Mouse (Mus musculus): ENCODE results near the gene Cyp2d11. TPM values are rescaled to one million over a fixed set of nuclear protein-coding genes. Genes with fewer than 3 reads are reported as not detected.

Gene Cyp2d11
- polyA plus RNA-seq, 2 experiments, result not detected

DNA sequence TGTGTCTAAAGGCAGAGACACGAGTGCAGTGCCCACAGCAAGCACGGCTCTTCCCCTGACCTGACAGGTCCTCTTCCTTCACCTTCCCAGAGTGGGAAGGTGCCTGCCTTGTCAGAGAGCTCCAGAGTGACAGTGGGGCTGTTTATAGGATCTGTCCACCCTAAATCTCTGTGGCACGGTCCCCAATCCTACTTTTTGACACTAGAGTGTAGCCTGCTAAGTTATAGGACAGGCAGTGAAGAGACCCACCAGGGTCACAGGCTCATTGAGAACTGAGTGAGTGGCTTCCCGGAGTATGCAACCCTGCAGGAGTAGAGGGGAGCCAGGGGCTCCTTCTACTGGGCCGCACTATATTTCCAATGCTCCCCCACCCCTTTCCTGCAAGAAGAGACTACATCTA lies 16.1 kb downstream of the Cyp2d11 start:
- H3K27me3 ChIP-seq (ENCODE audit: control insufficient read depth, insufficient read depth, low read length), result no peaks in the 10 kb centered on the region
- no peak for TF ChIP-seq POLR2A (IDR thresholded peaks at IDR 0.05; ENCODE audit: borderline replicate concordance, extremely low read depth, insufficient read depth, insufficient read length)
- peaks cover 6% of the 10 kb centered on the region; the same call in 1 of the 2 replicates for H3K4me1 ChIP-seq (ENCODE audit: control insufficient read depth, insufficient read depth, low read length)
- no peak for ATAC-seq (ENCODE audit: low FRiP score, low read depth)
- no peak overlapping the region for H3K4me3 ChIP-seq (replicated peaks; ENCODE audit: low read length)
- no peak overlapping the region for H3K4me2 ChIP-seq (replicated peaks; ENCODE audit: low read depth, low read length, severe bottlenecking)
- no peak for DNase-seq (ENCODE audit: low spot score)
- no peak overlapping the region for H3K9ac ChIP-seq (ENCODE audit: low read depth, low read length, severe bottlenecking)
- no peak overlapping the region for H3K27ac ChIP-seq (replicated peaks; ENCODE audit: low read depth, low read length)
- WGBS, result 86% methylated on average over 5 of the region's 5 CpGs
- no peaks in the 10 kb centered on the region for H3K36me3 ChIP-seq (ENCODE audit: control insufficient read depth, insufficient read depth, low read length)
- H3K9me3 ChIP-seq (ENCODE audit: control insufficient read depth, low read length), result no peaks in the 10 kb centered on the region

DNA sequence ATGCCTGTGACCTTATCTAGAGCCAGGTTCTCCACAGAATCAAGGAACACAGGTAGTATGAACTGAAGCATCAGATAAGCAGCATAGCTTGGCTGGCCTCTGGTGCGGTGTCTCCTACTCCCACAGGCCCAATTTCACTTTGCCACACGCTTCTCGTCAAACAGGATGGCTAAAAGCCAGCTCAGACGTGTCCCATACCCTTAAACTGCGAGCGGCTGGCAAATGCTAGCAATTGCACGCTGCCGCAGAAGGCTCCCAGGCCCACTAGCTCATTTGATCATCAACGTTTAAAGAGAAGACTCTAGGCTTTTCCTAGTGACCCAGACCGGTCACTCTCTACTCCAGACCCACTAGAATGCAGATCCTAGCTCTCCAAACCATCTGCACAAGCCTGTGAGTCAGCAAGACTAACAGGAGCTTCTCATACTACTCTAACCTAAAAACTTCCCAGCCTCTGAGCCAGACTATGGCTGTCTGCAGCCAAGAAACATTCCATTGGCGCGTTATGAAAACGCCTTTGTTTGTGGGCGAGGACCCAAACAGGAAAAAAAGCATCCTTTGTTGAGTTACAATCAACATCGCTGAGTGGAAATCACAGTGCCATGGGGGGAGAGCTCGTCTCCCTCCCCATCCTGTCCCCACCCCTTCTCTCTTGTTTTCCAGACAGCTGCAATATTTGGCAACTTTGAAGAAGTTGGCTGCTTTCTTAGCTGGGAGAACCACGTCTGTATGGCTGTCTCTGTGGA lies 17.3 kb downstream of the Cyp2d11 start:
- ATAC-seq (ENCODE audit: low FRiP score, low read depth), result no peak
- no peak for TF ChIP-seq POLR2A (IDR thresholded peaks at IDR 0.05; ENCODE audit: borderline replicate concordance, extremely low read depth, insufficient read depth, insufficient read length)
- no peak overlapping the region for H3K27ac ChIP-seq (replicated peaks; ENCODE audit: low read depth, low read length)

GRCm38 (mm10) chr15:82375855-82376254 lies 18.0 kb downstream of the Cyp2d11 start:
- no peak for ATAC-seq (ENCODE audit: low FRiP score, low read depth)
- peaks cover 6% of the 10 kb centered on the region; the same call in 1 of the 2 replicates for H3K4me1 ChIP-seq (ENCODE audit: control insufficient read depth, insufficient read depth, low read length)
- no peak overlapping the region for H3K9ac ChIP-seq (ENCODE audit: low read depth, low read length, severe bottlenecking)
- 89% methylated on average over 9 of the region's 9 CpGs for WGBS
- no peaks in the 10 kb centered on the region for H3K36me3 ChIP-seq (ENCODE audit: control insufficient read depth, insufficient read depth, low read length)
- TF ChIP-seq POLR2A (IDR thresholded peaks at IDR 0.05; ENCODE audit: borderline replicate concordance, extremely low read depth, insufficient read depth, insufficient read length), result no peak
- H3K27ac ChIP-seq (replicated peaks; ENCODE audit: low read depth, low read length), result no peak overlapping the region
- H3K4me3 ChIP-seq (replicated peaks; ENCODE audit: low read length), result no peak overlapping the region
- H3K9me3 ChIP-seq (ENCODE audit: control insufficient read depth, low read length), result no peaks in the 10 kb centered on the region
- no peaks in the 10 kb centered on the region for H3K27me3 ChIP-seq (ENCODE audit: control insufficient read depth, insufficient read depth, low read length)
- no peak overlapping the region for H3K4me2 ChIP-seq (replicated peaks; ENCODE audit: low read depth, low read length, severe bottlenecking)
- no peak for DNase-seq (ENCODE audit: low spot score)

More for the DNA sequence above, 17.3 kb downstream of the Cyp2d11 start:
- Histone ChIP-seq H3K9me3 (ENCODE audit: control insufficient read depth, low read length) (no peaks in the 10 kb centered on the region), H3K4me2 (replicated peaks; ENCODE audit: low read depth, low read length, severe bottlenecking) (no peak overlapping the region), H3K4me1 (ENCODE audit: control insufficient read depth, insufficient read depth, low read length) (peaks cover 6% of the 10 kb centered on the region; the same call in 1 of the 2 replicates), H3K36me3 (ENCODE audit: control insufficient read depth, insufficient read depth, low read length) (no peaks in the 10 kb centered on the region), H3K4me3 (replicated peaks; ENCODE audit: low read length) (no peak overlapping the region), H3K27me3 (ENCODE audit: control insufficient read depth, insufficient read depth, low read length) (no peaks in the 10 kb centered on the region), H3K9ac (ENCODE audit: low read depth, low read length, severe bottlenecking) (no peak overlapping the region)
- 67% methylated on average over 17 of the region's 17 CpGs for WGBS
- DNase-seq (ENCODE audit: low spot score), result peak; percentile 33

- Histone ChIP-seq H3K9me3 (ENCODE audit: control insufficient read depth, low read length) (no peaks in the 10 kb centered on the region), H3K4me1 (ENCODE audit: control insufficient read depth, insufficient read depth, low read length) (peaks cover 4% of the 10 kb centered on the region; the same call in 1 of the 2 replicates), H3K27me3 (ENCODE audit: control insufficient read depth, insufficient read depth, low read length) (no peaks in the 10 kb centered on the region), H3K9ac (ENCODE audit: low read depth, low read length, severe bottlenecking) (no peak overlapping the region), H3K36me3 (ENCODE audit: control insufficient read depth, insufficient read depth, low read length) (no peaks in the 10 kb centered on the region), H3K27ac (replicated peaks; ENCODE audit: low read depth, low read length) (no peak overlapping the region), H3K4me3 (replicated peaks; ENCODE audit: low read length) (no peak overlapping the region), H3K4me2 (replicated peaks; ENCODE audit: low read depth, low read length, severe bottlenecking) (no peak overlapping the region)
- DNase-seq (ENCODE audit: low spot score) (no peak), ATAC-seq (ENCODE audit: low FRiP score, low read depth) (no peak)
- 75% methylated on average over 5 of the region's 5 CpGs for WGBS
- TF ChIP-seq POLR2A (IDR thresholded peaks at IDR 0.05; ENCODE audit: borderline replicate concordance, extremely low read depth, insufficient read depth, insufficient read length), result no peak
Observed at GRCm38 (mm10) chr15:82374437-82374836, 19.4 kb downstream of the Cyp2d11 start.

DNA sequence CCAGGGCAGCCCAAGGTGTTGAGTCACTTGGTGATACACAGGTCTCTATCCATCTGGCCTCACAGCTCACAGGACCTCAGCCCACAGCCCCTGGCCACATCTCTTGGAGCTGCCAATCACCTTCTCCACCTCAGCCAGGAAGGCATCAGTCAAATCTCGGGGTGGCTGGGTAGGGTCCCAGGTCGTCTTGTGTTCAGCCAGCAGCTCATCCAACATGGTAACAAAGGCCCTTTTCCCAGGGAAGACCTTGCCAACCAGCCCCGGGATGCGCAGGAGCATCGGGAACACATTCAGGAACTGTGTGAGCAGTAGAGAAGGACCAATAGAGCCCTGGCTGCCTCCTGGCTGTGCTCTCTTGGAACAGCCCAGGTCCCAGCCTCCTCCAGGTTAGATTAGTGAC lies 20.8 kb downstream of the Cyp2d11 start:
- no peak for TF ChIP-seq POLR2A (IDR thresholded peaks at IDR 0.05; ENCODE audit: borderline replicate concordance, extremely low read depth, insufficient read depth, insufficient read length)
- H3K36me3 ChIP-seq (ENCODE audit: control insufficient read depth, insufficient read depth, low read length), result no peaks in the 10 kb centered on the region
- DNase-seq (ENCODE audit: low spot score) (no peak), ATAC-seq (ENCODE audit: low FRiP score, low read depth) (no peak)
- H3K9ac ChIP-seq (ENCODE audit: low read depth, low read length, severe bottlenecking), result no peak overlapping the region
- WGBS, result 92% methylated on average over 5 of the region's 5 CpGs
- H3K4me1 ChIP-seq (ENCODE audit: control insufficient read depth, insufficient read depth, low read length), result 0 out of 2 replicates have a peak, but pooled peaks cover 3% of the 10 kb centered on the region
- no peak overlapping the region for H3K4me2 ChIP-seq (replicated peaks; ENCODE audit: low read depth, low read length, severe bottlenecking)
- H3K27ac ChIP-seq (replicated peaks; ENCODE audit: low read depth, low read length), result no peak overlapping the region
- H3K9me3 ChIP-seq (ENCODE audit: control insufficient read depth, low read length), result no peaks in the 10 kb centered on the region
- no peak overlapping the region for H3K4me3 ChIP-seq (replicated peaks; ENCODE audit: low read length)
- H3K27me3 ChIP-seq (ENCODE audit: control insufficient read depth, insufficient read depth, low read length), result no peaks in the 10 kb centered on the region
